Mouse (Mus musculus) myocyte (in vitro differentiated cells): ENCODE measurements around the gene Mn1. TPM values are rescaled to one million over a fixed set of nuclear protein-coding genes. Genes with fewer than 3 reads are reported as not detected.

Source experiments
- H3K27me3 ChIP-seq: one replicate; pipeline ENCODE4 v1.6.1; 2011; ENCODE audit not compliant: control insufficient read depth, insufficient read depth, insufficient read length
- H3K36me3 ChIP-seq: one replicate; pipeline ENCODE4 v1.6.1; 2011; ENCODE audit not compliant: control insufficient read depth, insufficient read depth
- H3K4me2 ChIP-seq: one replicate; pipeline ENCODE4 v1.6.1; 2011; ENCODE audit warnings: low read depth, control low read depth
- H3K4me3 ChIP-seq: one replicate; pipeline ENCODE4 v1.5.1; 2011; ENCODE audit warnings: mild to moderate bottlenecking, control low read depth, moderate library complexity
- H3K79me2 ChIP-seq: one replicate; pipeline ENCODE4 v1.6.1; 2011; ENCODE audit not compliant: control insufficient read depth, insufficient read depth
- H3ac ChIP-seq: one replicate; pipeline ENCODE4 v1.6.1; 2011; ENCODE audit not compliant: control insufficient read depth, insufficient read length
- CEBPB ChIP-seq: IDR thresholded peaks from 2 replicates; pipeline ENCODE4 v1.6.1; 2011; ENCODE audit warnings: mild to moderate bottlenecking, moderate library complexity; ENCODE audit not compliant: poor library complexity, insufficient read depth, severe bottlenecking
- E2F4 ChIP-seq: IDR thresholded peaks from one replicate; pipeline ENCODE4 v1.6.1; 2011; ENCODE audit warnings: mild to moderate bottlenecking, control low read depth, moderate library complexity; ENCODE audit not compliant: insufficient read depth
- MAX ChIP-seq: IDR thresholded peaks from one replicate; pipeline ENCODE4 v1.6.1; 2011; ENCODE audit warnings: low read depth, mild to moderate bottlenecking, control low read depth
- MYOD1 ChIP-seq, 3 experiments: IDR thresholded peaks; one replicate each; pipeline ENCODE4 v1.6.1; 2011; ENCODE audit warnings: control low read depth in 2 of 3, low read depth in 2 of 3, mild to moderate bottlenecking in 2 of 3, moderate library complexity in 1 of 3; ENCODE audit not compliant: insufficient read length in 2 of 3, control insufficient read depth in 1 of 3
- MYOG ChIP-seq, 3 experiments: IDR thresholded peaks; one replicate each; pipeline ENCODE4 v1.6.1; 2011; ENCODE audit warnings: control low read depth in 2 of 3, low read depth in 2 of 3, mild to moderate bottlenecking in 2 of 3; ENCODE audit not compliant: insufficient read length in 2 of 3, control insufficient read depth in 1 of 3, insufficient read depth in 1 of 3
- POLR2A ChIP-seq: IDR thresholded peaks from one replicate; pipeline ENCODE4 v1.6.1; 2011; ENCODE audit warnings: low read depth, mild to moderate bottlenecking, control low read depth, moderate library complexity; ENCODE audit not compliant: insufficient read length
- POLR2AphosphoS2 ChIP-seq: IDR thresholded peaks from one replicate; pipeline ENCODE4 v1.6.1; 2011; ENCODE audit warnings: low read depth, control low read depth; ENCODE audit not compliant: insufficient read length
- REST ChIP-seq: IDR thresholded peaks from one replicate; pipeline ENCODE4 v1.6.1; 2011; ENCODE audit warnings: mild to moderate bottlenecking, control low read depth, moderate library complexity; ENCODE audit not compliant: insufficient read depth, insufficient read length
- SRF ChIP-seq: IDR thresholded peaks from one replicate; pipeline ENCODE4 v1.6.1; 2011; ENCODE audit warnings: low read depth; ENCODE audit not compliant: control insufficient read depth, insufficient read length
- TCF12 ChIP-seq: IDR thresholded peaks from one replicate; pipeline ENCODE4 v1.6.1; 2011; ENCODE audit warnings: mild to moderate bottlenecking, control low read depth; ENCODE audit not compliant: poor library complexity, insufficient read depth, severe bottlenecking
- TCF3 ChIP-seq: IDR thresholded peaks from one replicate; pipeline ENCODE4 v1.6.1; 2011; ENCODE audit warnings: low read depth, control low read depth; ENCODE audit not compliant: insufficient read length
- USF1 ChIP-seq: IDR thresholded peaks from one replicate; pipeline ENCODE4 v1.6.1; 2011; ENCODE audit warnings: low read depth, mild to moderate bottlenecking, control low read depth, moderate library complexity
- polyA plus RNA-seq: library from polyadenylated mRNA; unstranded; fragments of >200 nt; fragmentation: generic; extraction: Trizol; gene quantifications from one replicate; pipeline ENCODE4 v1.2.1, GENCODE M21; 2012; ENCODE audit warnings: missing spikeins

Gene Mn1
- polyA plus RNA-seq, 1 experiment = 0.02 TPM

- no peak overlapping the region for H3ac ChIP-seq
- no peak overlapping the region for H3K4me3 ChIP-seq
- no peak overlapping the region for H3K4me2 ChIP-seq
- no peaks in the 10 kb centered on the region for H3K36me3 ChIP-seq
- H3K79me2 ChIP-seq = no peaks in the 10 kb centered on the region
- TF ChIP-seq USF1 (no peak), MYOD1 (IDR thresholded peaks at IDR 0.05; ENCODE audit: control insufficient read depth in 1 of 3, insufficient read length in 2 of 3, low read depth in 2 of 3) (no peak), POLR2A (no peak), TCF3 (no peak), POLR2AphosphoS2 (no peak), TCF12 (no peak), MYOG (IDR thresholded peaks at IDR 0.05; ENCODE audit: control insufficient read depth in 1 of 3, insufficient read depth in 1 of 3, insufficient read length in 2 of 3, low read depth in 2 of 3) (no peak), MAX (no peak), REST (no peak), CEBPB (no peak), SRF (no peak), E2F4 (no peak)
- peaks cover 78% of the 10 kb centered on the region for H3K27me3 ChIP-seq
These were observed 9.1 kb downstream of the Mn1 start for GRCm38 (mm10) chr5:111426249-111426648.

GRCm38 (mm10) chr5:111428882-111429281, 11.7 kb downstream of the Mn1 start:
- TF ChIP-seq POLR2AphosphoS2 = no peak
- TF ChIP-seq CEBPB = no peak
- TF ChIP-seq MYOD1 (IDR thresholded peaks at IDR 0.05; ENCODE audit: control insufficient read depth in 1 of 3, insufficient read length in 2 of 3, low read depth in 2 of 3) = no peak
- TF ChIP-seq POLR2A = no peak
- no peak for TF ChIP-seq MAX
- no peak for TF ChIP-seq USF1
- no peak for TF ChIP-seq SRF
- TF ChIP-seq TCF3 = no peak
- TF ChIP-seq MYOG (IDR thresholded peaks at IDR 0.05; ENCODE audit: control insufficient read depth in 1 of 3, insufficient read depth in 1 of 3, insufficient read length in 2 of 3, low read depth in 2 of 3) = no peak
- no peak for TF ChIP-seq TCF12
- no peak for TF ChIP-seq REST
- no peak for TF ChIP-seq E2F4
- H3K4me3 ChIP-seq = no peak overlapping the region
- no peak overlapping the region for H3ac ChIP-seq
- H3K36me3 ChIP-seq = no peaks in the 10 kb centered on the region
- H3K4me2 ChIP-seq = no peak overlapping the region
- H3K79me2 ChIP-seq = no peaks in the 10 kb centered on the region
- peaks cover 89% of the 10 kb centered on the region for H3K27me3 ChIP-seq

GRCm38 (mm10) chr5:111429726-111430125, 12.6 kb downstream of the Mn1 start:
- no peak overlapping the region for H3ac ChIP-seq
- peaks cover 91% of the 10 kb centered on the region for H3K27me3 ChIP-seq
- TF ChIP-seq MAX (no peak), REST (no peak), MYOG (IDR thresholded peaks at IDR 0.05; ENCODE audit: control insufficient read depth in 1 of 3, insufficient read depth in 1 of 3, insufficient read length in 2 of 3, low read depth in 2 of 3) (no peak), MYOD1 (IDR thresholded peaks at IDR 0.05; ENCODE audit: control insufficient read depth in 1 of 3, insufficient read length in 2 of 3, low read depth in 2 of 3) (no peak)
- H3K4me3 ChIP-seq = no peak overlapping the region
- no peaks in the 10 kb centered on the region for H3K36me3 ChIP-seq
- no peak overlapping the region for H3K4me2 ChIP-seq
- no peaks in the 10 kb centered on the region for H3K79me2 ChIP-seq

- Histone ChIP-seq H3K27me3 (peaks cover 96% of the 10 kb centered on the region), H3K4me2 (no peak overlapping the region), H3K4me3 (no peak overlapping the region), H3ac (no peak overlapping the region), H3K79me2 (no peaks in the 10 kb centered on the region), H3K36me3 (no peaks in the 10 kb centered on the region)
- no peak for TF ChIP-seq MYOD1 (IDR thresholded peaks at IDR 0.05; ENCODE audit: control insufficient read depth in 1 of 3, insufficient read length in 2 of 3, low read depth in 2 of 3)
- no peak for TF ChIP-seq MAX
- no peak for TF ChIP-seq TCF3
- TF ChIP-seq TCF12 = no peak
- TF ChIP-seq CEBPB = no peak
- TF ChIP-seq POLR2A = no peak
- TF ChIP-seq POLR2AphosphoS2 = no peak
- TF ChIP-seq E2F4 = no peak
- TF ChIP-seq USF1 = no peak
- no peak for TF ChIP-seq SRF
- no peak for TF ChIP-seq MYOG (IDR thresholded peaks at IDR 0.05; ENCODE audit: control insufficient read depth in 1 of 3, insufficient read depth in 1 of 3, insufficient read length in 2 of 3, low read depth in 2 of 3)
- TF ChIP-seq REST = no peak
These were observed 14.0 kb downstream of the Mn1 start for GRCm38 (mm10) chr5:111431007-111431730.
